Mouse (Mus musculus) midbrain, embryonic 13.5 days (tissue): ENCODE measurements around the gene Relch. TPM values are rescaled to one million over a fixed set of nuclear protein-coding genes. Genes with fewer than 3 reads are reported as not detected.
A peak's percentile ranks its signal among the peaks of the same experiment; 100 is the strongest.

Source experiments
- ATAC-seq: fragments of 200-750 bp; cut with Nextera tagmentation; 2 replicates; pipeline ENCODE4 v1.8.0; 2017; ENCODE audit warnings: mild to moderate bottlenecking, moderate TSS enrichment, moderate library complexity
- H3K27ac ChIP-seq: fragments of 300-500 bp; sonication (generic); 2 replicates; pipeline ENCODE4 v1.5.1; 2015; ENCODE audit warnings: inconsistent platforms, mild to moderate bottlenecking, moderate library complexity
- H3K27me3 ChIP-seq: fragments of 300-500 bp; sonication (generic); 2 replicates; pipeline ENCODE4 v1.6.1; 2015; ENCODE audit warnings: mild to moderate bottlenecking, inconsistent platforms
- H3K36me3 ChIP-seq: fragments of 300-500 bp; sonication (generic); 2 replicates; pipeline ENCODE4 v1.6.1; 2015; ENCODE audit warnings: mild to moderate bottlenecking, inconsistent platforms
- H3K4me1 ChIP-seq: fragments of 300-500 bp; sonication (generic); replicated peaks from 2 replicates; pipeline ENCODE4 v1.6.1; 2015; ENCODE audit warnings: inconsistent platforms
- H3K4me2 ChIP-seq: fragments of 300-500 bp; sonication (generic); replicated peaks from 2 replicates; pipeline ENCODE4 v1.6.1; 2015; ENCODE audit warnings: moderate library complexity, mild to moderate bottlenecking, inconsistent platforms
- H3K4me3 ChIP-seq: fragments of 300-500 bp; sonication (generic); replicated peaks from 2 replicates; pipeline ENCODE4 v1.5.1; 2015; ENCODE audit warnings: mild to moderate bottlenecking, inconsistent platforms
- H3K9ac ChIP-seq: fragments of 300-500 bp; sonication (generic); replicated peaks from 2 replicates; pipeline ENCODE4 v1.6.1; 2015; ENCODE audit warnings: mild to moderate bottlenecking, inconsistent platforms
- H3K9me3 ChIP-seq: fragments of 300-500 bp; sonication (generic); 2 replicates; pipeline ENCODE4 v1.6.1; 2016; ENCODE audit warnings: mild to moderate bottlenecking, inconsistent platforms
- WGBS: fragments of 180-500 bp; shearing (Covaris S2); methylation state at CpG from one replicate; pipeline ENCODE4 v1.1.7; 2015; 5-methylcytosine and 5-hydroxymethylcytosine counted together
- polyA plus RNA-seq: library from polyadenylated mRNA; unstranded; fragments of >200 nt; fragmentation: Nextera tagmentation; extraction: Ambion mirVana; gene quantifications from 2 replicates; pipeline ENCODE4 v1.2.1, GENCODE M21; 2015

Gene Relch
- polyA plus RNA-seq, 1 experiment from 2014 or later = 40.8 TPM

DNA sequence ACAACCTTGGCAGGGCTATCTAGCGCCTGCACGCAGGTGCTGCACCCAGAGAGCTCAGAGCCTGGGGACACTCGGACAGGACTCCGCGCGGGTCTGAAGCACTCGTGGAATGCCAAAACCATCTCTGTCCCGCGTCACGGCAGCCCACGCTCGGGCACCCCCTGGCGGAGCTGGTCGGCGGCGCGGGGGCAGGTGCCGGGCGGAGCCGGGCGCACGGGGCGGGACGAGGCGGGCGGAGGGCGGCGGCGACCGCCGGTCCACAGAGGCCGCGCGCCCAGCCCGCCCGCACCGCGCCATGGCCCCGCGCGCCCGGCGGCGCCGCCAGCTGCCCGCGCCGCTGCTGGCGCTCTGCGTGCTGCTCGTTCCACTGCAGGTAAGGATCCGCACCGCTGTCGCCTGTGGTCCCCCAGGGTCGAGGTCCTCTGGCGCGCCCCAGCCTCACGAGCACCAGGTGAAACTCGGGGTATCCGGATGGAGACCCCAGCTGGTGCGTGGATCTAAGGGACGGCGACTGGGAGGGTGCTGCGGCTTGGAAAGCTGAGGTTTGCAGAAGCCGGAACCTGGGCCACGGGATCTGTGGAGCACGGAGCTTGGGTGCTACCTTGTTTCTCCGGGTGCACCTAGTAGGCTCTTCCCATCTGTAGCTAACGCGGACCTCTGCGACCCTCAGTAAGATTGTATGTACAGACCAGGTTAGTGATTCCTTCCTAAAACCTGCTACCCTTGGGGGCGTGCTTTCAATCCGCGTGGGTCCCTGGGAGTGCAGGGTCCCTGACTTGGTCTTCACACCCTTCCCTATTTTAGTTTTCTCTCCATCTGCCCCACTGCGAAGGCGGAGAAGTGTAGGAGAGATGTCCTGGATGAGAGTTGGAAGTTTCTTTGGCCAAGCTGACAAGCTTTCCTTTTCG is 117.0 kb downstream of the Relch start, which contains the start of gene Tnfrsf11a:
Tnfrsf11a (plus strand) TSS at position 262 of the 908 bp plus-strand sequence.
- ATAC-seq = peak; percentile 91

DNA sequence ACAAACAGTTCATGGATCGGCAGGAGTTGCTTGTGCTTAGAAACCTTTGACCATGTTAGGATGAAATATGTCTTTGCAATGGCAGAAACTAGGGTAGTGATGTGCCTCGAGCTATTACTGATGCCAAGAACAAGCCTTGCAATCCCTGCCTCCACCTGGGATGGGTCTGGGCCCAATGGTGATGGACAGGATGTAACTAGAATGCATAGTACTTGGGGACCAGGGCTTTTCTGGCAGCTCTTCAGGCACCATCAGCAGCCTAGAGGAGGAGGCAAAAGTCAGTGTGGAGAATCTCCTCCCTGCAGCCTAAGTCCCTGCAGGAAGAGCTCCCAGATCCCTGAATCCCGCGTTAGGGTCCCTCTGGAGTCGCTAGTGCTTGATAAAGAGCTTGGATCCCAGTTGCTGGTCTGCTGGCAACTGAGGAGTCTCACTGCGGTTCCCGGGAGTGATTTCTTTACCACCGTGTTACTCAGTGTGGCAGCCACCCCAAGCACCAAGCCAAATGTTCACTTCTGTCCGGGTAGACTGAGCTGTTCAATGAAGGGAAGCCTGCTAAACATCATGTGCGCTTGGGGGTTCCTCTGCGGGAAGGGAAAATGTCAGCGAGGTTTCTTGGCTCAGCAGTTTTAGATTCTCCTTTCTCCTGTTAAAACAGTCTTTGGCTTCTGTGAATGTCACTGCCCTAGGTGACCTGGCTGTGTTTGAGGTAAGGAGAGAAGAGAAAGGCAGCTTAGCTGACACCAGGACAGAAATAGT is 117.9 kb downstream of the Relch start:
- H3K4me2 ChIP-seq = peak overlapping the region; percentile 92
- H3K4me1 ChIP-seq = peaks cover 10% of the 10 kb centered on the region
- H3K9ac ChIP-seq = no peak overlapping the region
- H3K27ac ChIP-seq = no peak overlapping the region
- H3K27me3 ChIP-seq = peaks cover 32% of the 10 kb centered on the region
- H3K36me3 ChIP-seq = no peaks in the 10 kb centered on the region
- H3K4me3 ChIP-seq = peak overlapping the region; percentile 62
- no peak for ATAC-seq
- no peaks in the 10 kb centered on the region for H3K9me3 ChIP-seq
- 49% methylated on average over 12 of the region's 12 CpGs for WGBS

More for the DNA sequence above, 117.0 kb downstream of the Relch start, which contains the start of gene Tnfrsf11a:
- H3K9me3 ChIP-seq = no peaks in the 10 kb centered on the region
- H3K9ac ChIP-seq = peak within 1 kb of the TSS; percentile 73
- no peaks in the 10 kb centered on the region for H3K36me3 ChIP-seq
- WGBS = 4% methylated on average over 66 of the region's 77 CpGs
- H3K4me2 ChIP-seq = peak within 1 kb of the TSS; percentile 92
- H3K27ac ChIP-seq = no peak within 1 kb of the TSS
- peak within 1 kb of the TSS; percentile 62 for H3K4me3 ChIP-seq
- peaks cover 10% of the 10 kb centered on the region for H3K4me1 ChIP-seq
- H3K27me3 ChIP-seq = peaks cover 32% of the 10 kb centered on the region

DNA sequence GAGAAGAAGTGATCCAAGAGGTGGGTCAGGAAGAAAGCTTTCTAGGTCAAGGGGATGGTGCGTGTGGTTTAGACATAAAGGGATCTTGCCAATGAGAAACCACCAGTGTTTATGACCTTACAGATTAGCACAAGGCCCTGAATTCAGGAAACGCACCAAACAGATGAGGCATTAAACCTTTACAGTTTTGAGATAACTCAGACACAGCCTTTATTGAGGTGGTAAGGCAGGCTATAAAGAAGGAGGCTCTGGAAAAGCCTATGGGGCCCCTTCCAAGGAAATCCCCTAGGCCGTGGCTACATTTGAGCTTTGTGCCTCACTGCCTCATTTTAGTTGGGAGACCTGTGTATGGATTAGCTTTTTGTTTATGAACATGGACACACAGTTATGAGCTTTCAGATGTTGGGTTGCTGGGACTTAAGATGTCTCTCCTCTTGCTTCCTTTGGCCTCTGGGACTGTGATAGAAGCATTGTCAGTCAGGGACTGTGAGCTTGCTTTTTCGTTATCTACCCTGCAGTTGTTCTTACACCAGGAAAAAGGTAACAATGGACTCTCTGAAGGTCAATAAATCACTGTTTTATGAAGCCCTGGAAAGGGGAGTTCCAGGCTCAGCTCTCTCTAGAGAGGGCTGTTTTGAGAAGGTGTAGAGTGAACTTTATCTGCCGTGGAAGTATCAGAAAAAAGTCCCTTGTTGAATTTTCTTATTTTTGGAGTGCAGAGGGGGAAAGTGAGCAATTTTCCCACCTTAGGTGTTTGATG is 120.8 kb downstream of the Relch start:
- no peak for ATAC-seq
- Histone ChIP-seq H3K27ac (no peak overlapping the region), H3K4me2 (no peak overlapping the region), H3K4me1 (peaks cover 10% of the 10 kb centered on the region), H3K36me3 (no peaks in the 10 kb centered on the region), H3K4me3 (no peak overlapping the region), H3K9ac (no peak overlapping the region), H3K27me3 (peaks cover 31% of the 10 kb centered on the region), H3K9me3 (no peaks in the 10 kb centered on the region)
- WGBS = 80% methylated on average over 5 of the region's 5 CpGs

DNA sequence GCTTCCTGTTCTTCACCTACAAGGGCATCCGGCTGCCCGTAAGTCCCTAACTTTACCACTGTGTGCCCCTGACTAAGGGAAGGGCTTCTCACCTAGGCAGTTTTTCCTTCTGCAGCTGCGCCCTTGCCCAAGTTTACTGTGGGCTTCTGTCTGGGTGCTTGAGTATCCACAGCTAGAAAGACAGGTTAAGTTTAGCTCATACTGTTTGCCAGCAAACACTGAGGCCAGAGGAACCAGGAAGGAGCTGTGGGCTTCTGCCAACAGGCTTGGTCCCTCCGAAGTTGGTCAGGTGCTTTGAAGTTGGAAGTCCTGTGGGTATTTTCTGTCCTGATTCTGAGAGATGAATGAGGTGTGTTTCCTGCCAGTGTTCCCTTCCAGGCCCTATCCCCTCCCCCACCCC is 121.5 kb downstream of the Relch start:
- Histone ChIP-seq H3K4me2 (no peak overlapping the region), H3K27me3 (peaks cover 24% of the 10 kb centered on the region), H3K36me3 (no peaks in the 10 kb centered on the region), H3K27ac (no peak overlapping the region), H3K9me3 (no peaks in the 10 kb centered on the region), H3K4me3 (no peak overlapping the region), H3K9ac (no peak overlapping the region), H3K4me1 (peaks cover 8% of the 10 kb centered on the region)
- 93% methylated on average over 4 of the region's 4 CpGs for WGBS
- ATAC-seq = no peak

DNA sequence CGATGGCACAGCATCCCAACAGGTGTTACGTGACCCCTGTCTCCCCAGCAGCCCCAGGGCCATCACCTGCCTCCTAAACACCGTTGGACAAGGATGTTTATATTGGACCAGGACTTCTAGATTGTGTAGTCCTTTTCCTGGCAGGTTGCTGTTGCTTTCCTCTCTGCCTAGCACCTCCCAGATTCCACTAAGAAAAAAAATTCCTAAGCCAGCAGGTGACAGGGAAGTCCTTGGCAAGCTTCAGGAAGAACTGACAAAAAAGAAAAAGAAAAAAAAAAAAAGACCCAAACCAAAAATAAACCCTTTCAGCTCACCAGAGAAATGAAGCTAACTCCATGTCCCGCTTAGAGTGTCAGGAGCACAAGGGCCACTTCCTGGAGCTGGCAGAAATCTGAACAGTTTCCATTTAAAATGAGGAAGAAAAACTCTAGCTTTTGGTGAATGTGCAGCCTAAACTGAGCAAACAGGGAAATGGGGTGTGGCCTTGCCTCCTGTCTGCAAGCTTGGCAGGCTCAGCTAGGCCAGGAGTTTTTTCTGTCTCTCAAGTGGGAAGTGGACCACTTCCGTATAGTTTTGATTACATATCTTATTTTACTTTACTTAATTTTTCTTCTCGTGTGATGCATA is 123.2 kb downstream of the Relch start:
- H3K4me3 ChIP-seq = no peak overlapping the region
- H3K9ac ChIP-seq = no peak overlapping the region
- no peaks in the 10 kb centered on the region for H3K9me3 ChIP-seq
- H3K27ac ChIP-seq = no peak overlapping the region
- WGBS = 85% methylated on average over 6 of the region's 6 CpGs
- H3K36me3 ChIP-seq = no peaks in the 10 kb centered on the region
- H3K4me1 ChIP-seq = no peaks in the 10 kb centered on the region
- H3K27me3 ChIP-seq = peaks cover 8% of the 10 kb centered on the region
- no peak overlapping the region for H3K4me2 ChIP-seq
- no peak for ATAC-seq

DNA sequence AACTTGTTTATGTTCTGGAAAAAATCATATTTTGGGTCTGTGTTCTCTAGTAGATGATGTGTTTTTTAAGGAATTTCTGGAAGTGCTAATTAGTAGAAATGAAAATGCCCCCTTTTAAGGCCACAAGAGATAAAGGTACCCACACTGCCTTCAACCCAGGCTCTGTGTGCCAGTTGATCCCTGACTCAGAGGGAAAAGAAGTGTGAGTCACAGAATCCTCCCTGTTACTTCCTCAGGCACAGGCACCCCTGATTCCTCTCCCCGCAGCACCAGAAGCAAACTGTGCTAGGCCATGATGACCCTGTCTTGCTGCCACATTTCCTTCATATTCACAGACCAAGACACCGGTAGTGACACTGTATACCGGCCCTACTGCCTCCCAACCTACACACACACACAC is 126.4 kb downstream of the Relch start:
- Histone ChIP-seq H3K9ac (no peak overlapping the region), H3K36me3 (no peaks in the 10 kb centered on the region), H3K4me2 (no peak overlapping the region), H3K4me1 (no peaks in the 10 kb centered on the region), H3K27me3 (no peaks in the 10 kb centered on the region), H3K27ac (no peak overlapping the region), H3K4me3 (no peak overlapping the region), H3K9me3 (no peaks in the 10 kb centered on the region)
- ATAC-seq = no peak
- WGBS = 97% methylated on average over 3 of the region's 3 CpGs

DNA sequence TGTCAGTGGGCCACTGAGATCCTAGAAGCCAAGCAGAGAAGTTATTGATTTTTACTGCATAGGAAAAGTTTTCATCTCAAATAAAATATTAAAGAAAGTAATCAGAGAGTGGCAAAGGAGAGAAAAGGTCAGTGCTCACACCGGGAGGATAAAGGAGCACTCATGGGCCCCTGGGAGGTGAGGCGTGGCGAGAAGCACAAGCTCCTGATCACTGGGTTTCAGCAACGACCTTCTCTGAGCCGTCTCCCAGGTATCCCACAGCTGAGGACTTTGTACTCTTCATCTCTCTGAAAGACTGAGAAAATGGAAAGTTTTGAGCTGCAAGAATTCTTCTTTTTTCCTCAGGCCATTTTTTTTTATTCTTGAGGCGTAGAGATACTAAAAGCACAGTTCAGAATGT is 131.0 kb downstream of the Relch start:
- Histone ChIP-seq H3K4me2 (no peak overlapping the region), H3K9ac (no peak overlapping the region), H3K36me3 (no peaks in the 10 kb centered on the region), H3K4me1 (no peaks in the 10 kb centered on the region), H3K27ac (no peak overlapping the region), H3K4me3 (no peak overlapping the region), H3K27me3 (no peaks in the 10 kb centered on the region), H3K9me3 (0 out of 2 replicates have a peak, but pooled peaks cover 3% of the 10 kb centered on the region)
- no peak for ATAC-seq
- WGBS = 80% methylated on average over 6 of the region's 6 CpGs

DNA sequence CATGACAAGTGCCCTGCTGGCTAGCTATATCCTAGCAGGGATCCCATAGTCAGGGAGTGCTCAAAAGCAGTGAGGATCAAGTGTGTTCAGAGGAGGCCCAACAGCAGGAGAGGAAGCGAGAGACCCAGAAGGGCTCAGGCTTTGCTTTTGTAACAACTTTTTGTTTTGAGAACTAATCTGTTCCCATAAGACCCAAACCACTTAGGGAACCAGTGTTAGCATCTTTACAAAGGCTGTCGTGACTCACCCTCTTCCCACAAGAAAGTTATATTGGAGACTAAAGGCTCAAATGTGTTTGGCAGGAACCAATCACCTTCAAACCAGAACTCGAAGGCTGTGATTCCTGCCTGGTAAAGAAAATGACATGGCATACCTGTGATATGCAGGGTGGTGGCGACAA is 132.0 kb downstream of the Relch start:
- H3K4me1 ChIP-seq = no peaks in the 10 kb centered on the region
- no peaks in the 10 kb centered on the region for H3K27me3 ChIP-seq
- no peak overlapping the region for H3K4me3 ChIP-seq
- no peak for ATAC-seq
- H3K9ac ChIP-seq = no peak overlapping the region
- WGBS = 88% methylated on average over 4 of the region's 4 CpGs
- H3K36me3 ChIP-seq = no peaks in the 10 kb centered on the region
- H3K9me3 ChIP-seq = 0 out of 2 replicates have a peak, but pooled peaks cover 3% of the 10 kb centered on the region
- H3K4me2 ChIP-seq = no peak overlapping the region
- H3K27ac ChIP-seq = no peak overlapping the region

DNA sequence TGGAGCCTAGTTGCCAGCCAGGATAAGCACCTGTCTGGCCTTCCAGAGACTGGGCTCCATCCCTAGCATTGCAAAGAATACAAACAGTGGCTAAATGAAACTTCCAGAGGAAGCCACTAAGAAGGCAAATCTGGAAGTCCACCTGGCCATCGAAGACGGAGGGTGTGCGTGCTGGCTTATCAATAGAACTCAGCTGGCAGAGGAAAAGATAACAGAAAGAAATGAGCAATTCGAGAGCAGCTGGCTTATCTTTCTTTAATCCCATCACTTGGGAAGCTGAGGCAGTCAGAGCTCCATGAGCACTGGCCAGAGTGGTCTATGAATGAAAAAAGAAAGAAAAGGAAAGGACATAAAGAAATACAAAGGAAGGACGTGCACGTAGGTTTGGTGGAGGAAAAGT is 136.9 kb downstream of the Relch start:
- no peak overlapping the region for H3K27ac ChIP-seq
- ATAC-seq = no peak
- WGBS = 90% methylated on average over 6 of the region's 6 CpGs

DNA sequence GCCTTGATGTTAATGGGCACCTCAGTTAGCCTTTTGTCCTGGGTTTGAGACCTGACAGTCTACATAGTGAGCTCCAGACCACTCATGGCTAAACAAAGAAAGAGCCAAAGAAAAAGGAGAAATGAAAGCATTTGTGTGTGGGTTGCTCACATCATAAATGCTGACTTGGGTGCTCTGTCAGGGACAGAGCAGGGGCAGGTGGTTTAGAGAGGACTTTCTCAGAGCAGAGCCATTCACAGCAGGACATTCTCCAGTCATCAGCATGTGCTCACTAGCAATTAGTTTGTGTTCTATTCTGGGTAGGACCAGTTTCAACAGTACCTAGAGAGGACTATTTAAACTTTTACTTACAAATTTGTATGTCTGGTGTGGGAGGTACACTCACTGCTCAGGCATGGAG is 137.6 kb downstream of the Relch start:
- H3K27ac ChIP-seq = no peak overlapping the region
- no peaks in the 10 kb centered on the region for H3K27me3 ChIP-seq
- 0 out of 2 replicates have a peak, but pooled peaks cover 3% of the 10 kb centered on the region for H3K9me3 ChIP-seq
- no peaks in the 10 kb centered on the region for H3K36me3 ChIP-seq
- ATAC-seq = no peak
- H3K4me2 ChIP-seq = no peak overlapping the region
- H3K4me1 ChIP-seq = no peaks in the 10 kb centered on the region
- H3K9ac ChIP-seq = no peak overlapping the region
- no peak overlapping the region for H3K4me3 ChIP-seq

More for the DNA sequence above, 136.9 kb downstream of the Relch start:
- H3K9ac ChIP-seq = no peak overlapping the region
- H3K4me2 ChIP-seq = no peak overlapping the region
- H3K36me3 ChIP-seq = no peaks in the 10 kb centered on the region
- H3K4me1 ChIP-seq = no peaks in the 10 kb centered on the region
- no peak overlapping the region for H3K4me3 ChIP-seq
- H3K9me3 ChIP-seq = 0 out of 2 replicates have a peak, but pooled peaks cover 3% of the 10 kb centered on the region
- no peaks in the 10 kb centered on the region for H3K27me3 ChIP-seq

DNA sequence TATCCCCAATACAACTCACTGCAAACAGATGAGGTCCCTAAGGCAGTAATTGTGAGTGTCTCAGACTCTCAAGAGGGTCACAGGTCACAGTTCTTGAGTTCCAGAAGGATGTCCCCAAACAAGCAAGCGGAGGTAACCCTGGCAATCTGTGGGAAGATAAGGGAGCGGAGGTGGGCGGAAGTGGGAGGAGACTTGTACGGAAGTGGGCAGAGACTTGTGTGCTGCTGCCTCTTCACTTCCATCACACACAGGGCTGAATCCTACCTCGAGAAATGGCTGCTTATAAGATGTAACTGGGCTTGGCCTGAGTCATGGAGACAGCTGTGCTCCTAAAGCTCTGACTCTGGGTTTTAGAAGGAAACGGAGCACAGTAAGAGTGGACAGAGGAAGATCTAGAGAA is 139.3 kb downstream of the Relch start:
- ATAC-seq = no peak
- Histone ChIP-seq H3K27me3 (no peaks in the 10 kb centered on the region), H3K4me1 (no peaks in the 10 kb centered on the region), H3K36me3 (no peaks in the 10 kb centered on the region), H3K27ac (no peak overlapping the region), H3K4me3 (no peak overlapping the region), H3K9me3 (no peaks in the 10 kb centered on the region), H3K4me2 (no peak overlapping the region), H3K9ac (no peak overlapping the region)
- WGBS = 81% methylated on average over 6 of the region's 6 CpGs
